Mouse (Mus musculus) liver, postnatal 0 days (tissue): ENCODE measurements around the gene Pafah1b2. TPM values are rescaled to one million over a fixed set of nuclear protein-coding genes. Genes with fewer than 3 reads are reported as not detected.

Experiments used
- ATAC-seq: fragments of 200-750 bp; cut with Nextera tagmentation; 2 replicates; pipeline ENCODE4 v1.8.0; 2017; ENCODE audit warnings: mild to moderate bottlenecking, moderate library complexity
- DNase-seq: peaks from one replicate; pipeline ENCODE4 v3.0.0-alpha.2; 2016
- H3K27ac ChIP-seq: fragments of 300-500 bp; sonication (generic); 2 replicates; pipeline ENCODE4 v1.5.1; 2014; ENCODE audit warnings: antibody characterized with exemption, moderate library complexity, mild to moderate bottlenecking, low read depth
- H3K27me3 ChIP-seq: fragments of 300-500 bp; sonication (generic); 2 replicates; pipeline ENCODE4 v1.6.1; 2014; ENCODE audit warnings: low read length, control low read depth, mixed read lengths; ENCODE audit not compliant: insufficient read depth
- H3K36me3 ChIP-seq: fragments of 300-500 bp; sonication (generic); replicated peaks from 2 replicates; pipeline ENCODE4 v1.6.1; 2014; ENCODE audit warnings: mild to moderate bottlenecking, control low read depth, low read length, moderate library complexity, mixed read lengths; ENCODE audit not compliant: insufficient read depth
- H3K4me1 ChIP-seq: fragments of 300-500 bp; sonication (generic); 2 replicates; pipeline ENCODE4 v1.6.1; 2014; ENCODE audit warnings: antibody characterized with exemption, mild to moderate bottlenecking, control low read depth; ENCODE audit not compliant: insufficient read depth
- H3K4me2 ChIP-seq: fragments of 300-500 bp; sonication (generic); 2 replicates; pipeline ENCODE4 v1.6.1; 2014; ENCODE audit warnings: low read depth, mild to moderate bottlenecking, low read length, moderate library complexity, mixed read lengths
- H3K4me3 ChIP-seq: fragments of 300-500 bp; sonication (generic); 2 replicates; pipeline ENCODE4 v1.5.1; 2014; ENCODE audit warnings: low read depth, low read length
- H3K9ac ChIP-seq: fragments of 300-500 bp; sonication (generic); replicated peaks from 2 replicates; pipeline ENCODE4 v1.6.1; 2014; ENCODE audit warnings: mild to moderate bottlenecking, moderate library complexity
- H3K9me3 ChIP-seq: fragments of 300-500 bp; sonication (generic); 2 replicates; pipeline ENCODE4 v1.6.1; 2016; ENCODE audit warnings: mild to moderate bottlenecking, control low read depth, low read length, mixed read lengths
- CTCF ChIP-seq: sonication (generic); IDR thresholded peaks from 2 replicates; pipeline ENCODE4 v1.5.1; 2016; ENCODE audit warnings: antibody characterized with exemption, low read depth
- EP300 ChIP-seq: IDR thresholded peaks from 2 replicates; pipeline ENCODE4 v1.6.1; 2016; ENCODE audit warnings: antibody characterized with exemption, low read depth, mild to moderate bottlenecking
- WGBS: fragments of 180-500 bp; shearing (Covaris S2); extraction: QIAGEN DNeasy Blood & Tissue Kit; methylation state at CpG from one replicate; pipeline ENCODE4 v1.1.7; 2014; ENCODE audit not compliant: insufficient replicate concordance; 5-methylcytosine and 5-hydroxymethylcytosine counted together
- polyA plus RNA-seq: library from polyadenylated mRNA; unstranded; fragments of >200 nt; fragmentation: Nextera tagmentation; extraction: Ambion mirVana; gene quantifications from 2 replicates; pipeline ENCODE4 v1.2.1, GENCODE M21; 2015

The Pafah1b2 gene
- polyA plus RNA-seq, 1 experiment from 2014 or later = 42.6 TPM

DNA sequence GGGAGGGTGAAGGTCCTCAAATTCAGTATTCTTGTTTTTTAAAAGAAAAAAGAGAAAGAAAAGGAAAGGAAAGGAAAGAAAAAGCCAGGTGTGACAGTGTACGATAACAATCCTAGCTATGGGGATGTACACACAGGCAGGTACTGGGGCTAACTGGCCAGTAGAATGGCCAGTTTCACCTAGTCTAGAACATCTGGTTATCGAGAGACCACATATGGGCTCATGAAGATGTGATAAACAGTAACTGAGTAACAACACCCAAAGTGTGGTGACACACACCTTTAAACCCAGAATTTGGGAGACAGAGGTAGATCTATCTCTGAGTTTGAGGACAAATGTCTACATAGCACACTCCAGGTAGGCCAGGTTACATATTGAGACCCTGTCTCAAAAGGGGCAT, 32.7 kb downstream of the Pafah1b2 start:
- H3K27me3 ChIP-seq = no peaks in the 10 kb centered on the region
- H3K4me1 ChIP-seq = peaks cover 19% of the 10 kb centered on the region
- no peak overlapping the region for H3K4me3 ChIP-seq
- 73% methylated on average over 2 of the region's 2 CpGs for WGBS
- peaks cover 26% of the 10 kb centered on the region for H3K36me3 ChIP-seq
- TF ChIP-seq CTCF (no peak), EP300 (no peak; the same call in 1 of the 2 replicates)
- DNase-seq (no peak), ATAC-seq (no peak)
- no peak overlapping the region for H3K27ac ChIP-seq
- H3K9ac ChIP-seq = no peak overlapping the region
- H3K9me3 ChIP-seq = no peaks in the 10 kb centered on the region
- H3K4me2 ChIP-seq = peak overlapping the region; percentile 10

DNA sequence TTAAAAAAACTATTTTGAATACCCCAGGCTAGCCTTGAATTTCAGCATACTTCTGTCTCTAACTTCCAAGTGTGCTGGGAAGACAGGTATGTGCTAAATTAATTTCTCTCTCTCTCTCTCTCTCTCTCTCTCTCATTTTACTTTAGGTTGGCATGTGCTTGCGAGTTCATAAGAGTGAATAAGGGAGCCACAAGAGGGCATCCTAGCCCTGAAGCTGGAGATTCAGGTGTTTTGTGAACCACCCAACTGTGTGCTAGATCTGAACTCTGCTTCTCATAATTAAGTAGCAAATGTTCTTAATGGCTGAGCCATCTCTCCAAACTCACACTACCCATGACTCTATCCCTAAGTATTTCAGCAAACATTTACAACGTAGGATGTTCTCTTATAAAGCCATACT, 35.6 kb downstream of the Pafah1b2 start:
- H3K36me3 ChIP-seq = peaks cover 46% of the 10 kb centered on the region
- ATAC-seq = no peak
- no peaks in the 10 kb centered on the region for H3K9me3 ChIP-seq
- peaks cover 8% of the 10 kb centered on the region; the same call in 1 of the 2 replicates for H3K4me1 ChIP-seq
- H3K4me2 ChIP-seq = no peak overlapping the region
- 85% methylated on average over 2 of the region's 2 CpGs for WGBS
- no peak overlapping the region for H3K9ac ChIP-seq
- no peak overlapping the region for H3K27ac ChIP-seq
- no peaks in the 10 kb centered on the region for H3K27me3 ChIP-seq
- no peak for DNase-seq
- TF ChIP-seq CTCF (peak; percentile 46), EP300 (no peak)
- no peak overlapping the region for H3K4me3 ChIP-seq

DNA sequence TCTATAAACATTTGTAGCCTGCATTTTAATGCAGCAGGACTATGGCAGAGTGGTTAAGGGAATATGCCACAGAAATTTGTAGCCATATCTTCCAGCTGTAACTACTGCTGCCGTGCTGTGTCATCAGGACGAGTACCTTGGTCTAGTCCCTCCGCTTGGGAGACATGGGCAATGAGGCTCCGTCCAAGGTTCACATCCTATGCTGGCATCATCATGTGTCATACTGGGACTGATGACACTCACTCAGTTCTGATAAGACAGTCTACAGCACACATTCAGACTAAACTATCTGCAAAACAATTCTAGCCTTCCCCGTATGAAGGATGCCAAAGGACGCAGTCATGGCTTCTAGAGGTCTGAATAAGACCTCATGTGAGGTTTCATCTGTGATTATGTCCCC, 48.9 kb downstream of the Pafah1b2 start:
- H3K9ac ChIP-seq = no peak overlapping the region
- peaks cover 63% of the 10 kb centered on the region for H3K36me3 ChIP-seq
- H3K4me3 ChIP-seq = no peak overlapping the region
- WGBS = 86% methylated on average over 6 of the region's 6 CpGs
- H3K4me2 ChIP-seq = no peak overlapping the region
- DNase-seq = no peak
- no peak for ATAC-seq
- H3K4me1 ChIP-seq = peaks cover 4% of the 10 kb centered on the region; the same call in 1 of the 2 replicates
- H3K27me3 ChIP-seq = no peaks in the 10 kb centered on the region
- H3K27ac ChIP-seq = no peak overlapping the region
- TF ChIP-seq EP300 = no peak
- no peak for TF ChIP-seq CTCF
- no peaks in the 10 kb centered on the region for H3K9me3 ChIP-seq

DNA sequence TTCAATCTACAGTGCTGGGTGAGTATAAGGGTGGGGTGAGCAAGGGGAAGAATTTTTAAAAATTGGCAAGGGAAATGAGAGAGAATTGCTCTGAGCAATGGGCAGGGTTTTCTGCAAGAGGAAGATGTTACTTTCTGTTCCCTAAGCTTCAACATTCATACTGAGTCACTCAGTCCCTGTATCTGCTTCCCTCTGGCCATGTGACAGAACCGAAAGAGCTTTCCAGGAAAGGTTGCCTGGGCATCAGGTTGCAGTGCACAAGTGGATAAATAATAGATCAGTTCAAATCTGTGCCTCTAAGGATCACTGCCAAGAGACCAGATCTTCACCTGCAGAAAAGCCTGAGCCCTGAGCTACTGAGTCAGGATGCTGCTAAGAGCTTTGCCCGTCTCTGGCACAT, 50.6 kb downstream of the Pafah1b2 start:
- no peak for DNase-seq

DNA sequence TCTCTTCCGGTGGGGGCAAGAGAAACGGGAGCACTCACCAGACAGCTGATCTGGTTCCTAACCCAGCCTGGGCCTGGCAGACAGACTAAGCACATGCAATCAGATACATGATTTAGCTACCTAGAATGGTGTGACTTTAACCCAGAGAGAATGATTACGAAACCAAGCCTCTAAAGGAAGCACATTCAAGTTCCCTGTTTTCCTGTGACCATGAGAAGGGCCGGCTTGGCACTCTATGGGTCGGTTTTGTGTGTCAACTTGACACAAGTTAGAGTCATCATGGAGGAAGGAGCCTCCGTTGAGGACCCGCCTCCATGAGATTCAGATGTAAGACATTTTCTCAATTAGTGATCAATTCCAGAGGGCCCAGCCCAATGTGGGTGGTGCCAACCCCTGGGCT, 52.8 kb downstream of the Pafah1b2 start:
- no peak overlapping the region for H3K4me2 ChIP-seq
- 38% methylated on average over 7 of the region's 7 CpGs for WGBS
- peaks cover 10% of the 10 kb centered on the region for H3K4me1 ChIP-seq
- DNase-seq = peak; percentile 34
- H3K9ac ChIP-seq = no peak overlapping the region
- no peak overlapping the region for H3K4me3 ChIP-seq
- peak overlapping the region; percentile 69 for H3K27ac ChIP-seq
- peaks cover 28% of the 10 kb centered on the region for H3K36me3 ChIP-seq
- TF ChIP-seq EP300 (peak; percentile 23; the same call in 1 of the 2 replicates), CTCF (no peak)
- H3K9me3 ChIP-seq = no peaks in the 10 kb centered on the region
- peak; percentile 9; the same call in 1 of the 2 replicates for ATAC-seq
- H3K27me3 ChIP-seq = no peaks in the 10 kb centered on the region

More for the DNA sequence above, 50.6 kb downstream of the Pafah1b2 start:
- Histone ChIP-seq H3K4me1 (peaks cover 4% of the 10 kb centered on the region; the same call in 1 of the 2 replicates), H3K27me3 (no peaks in the 10 kb centered on the region), H3K4me2 (no peak overlapping the region), H3K27ac (no peak overlapping the region), H3K36me3 (peaks cover 48% of the 10 kb centered on the region), H3K9ac (no peak overlapping the region), H3K9me3 (no peaks in the 10 kb centered on the region), H3K4me3 (no peak overlapping the region)
- no peak for ATAC-seq
- TF ChIP-seq CTCF (no peak), EP300 (no peak)
- 75% methylated on average over 2 of the region's 2 CpGs for WGBS

DNA sequence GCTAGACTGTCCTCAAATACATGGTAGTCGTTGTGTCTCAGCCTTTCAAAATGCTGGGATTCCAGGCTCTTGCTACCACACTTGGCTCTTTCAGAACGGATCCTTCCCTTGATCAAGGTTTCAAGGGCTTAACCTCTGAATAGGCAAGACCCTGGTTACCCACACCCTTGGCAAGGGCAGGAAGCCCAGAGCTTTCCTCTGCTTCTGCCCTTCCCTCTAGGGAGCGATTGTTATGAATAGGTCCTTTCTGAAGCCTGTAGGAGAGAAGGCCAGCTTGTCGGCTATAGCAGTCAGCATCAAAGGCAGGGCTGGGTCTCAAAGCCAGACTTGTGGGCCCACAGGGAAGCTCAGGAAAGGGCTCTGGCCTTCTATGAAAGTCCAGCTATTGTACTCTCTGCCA, 53.6 kb downstream of the Pafah1b2 start:
- no peak overlapping the region for H3K4me3 ChIP-seq
- no peaks in the 10 kb centered on the region for H3K9me3 ChIP-seq
- no peak overlapping the region for H3K4me2 ChIP-seq
- H3K9ac ChIP-seq = no peak overlapping the region
- H3K4me1 ChIP-seq = peaks cover 12% of the 10 kb centered on the region
- WGBS = 68% methylated on average over 4 of the region's 4 CpGs
- peaks cover 20% of the 10 kb centered on the region for H3K36me3 ChIP-seq
- ATAC-seq = no peak
- H3K27ac ChIP-seq = no peak overlapping the region
- no peak for DNase-seq
- TF ChIP-seq CTCF = no peak
- no peak for TF ChIP-seq EP300
- H3K27me3 ChIP-seq = no peaks in the 10 kb centered on the region
